Mouse (Mus musculus): ENCODE measurements at regions not wholly inside any gene's neighbourhood (a gene's known extent, or its start where the extent isn't known, plus 50 kb on each side); places are given as distances from the start of the nearest gene placed in this dataset.

DNA sequence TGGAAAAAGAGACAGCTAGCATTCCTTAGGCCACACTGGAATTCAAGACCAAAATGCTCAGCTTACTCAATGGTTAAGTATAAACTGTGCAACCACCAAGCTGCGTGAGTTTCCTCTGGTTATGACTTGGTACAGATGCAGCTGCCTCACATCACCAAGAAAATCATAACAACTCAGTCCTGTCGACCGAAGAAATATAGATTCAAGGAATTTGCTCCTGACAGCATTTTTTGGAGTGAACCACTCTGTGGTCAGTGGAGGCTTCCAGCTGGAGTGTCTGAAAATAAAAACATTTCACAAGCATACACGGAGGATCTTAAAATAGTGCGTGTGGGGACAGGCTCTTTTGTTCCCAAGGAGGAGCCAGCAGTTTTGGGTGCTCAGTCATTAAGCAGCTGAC lies 253.8 kb downstream of the Bckdhb start:
- peak; percentile 57 for ATAC-seq (ENCODE audit: insufficient number of reproducible peaks, low FRiP score, low TSS enrichment)

DNA sequence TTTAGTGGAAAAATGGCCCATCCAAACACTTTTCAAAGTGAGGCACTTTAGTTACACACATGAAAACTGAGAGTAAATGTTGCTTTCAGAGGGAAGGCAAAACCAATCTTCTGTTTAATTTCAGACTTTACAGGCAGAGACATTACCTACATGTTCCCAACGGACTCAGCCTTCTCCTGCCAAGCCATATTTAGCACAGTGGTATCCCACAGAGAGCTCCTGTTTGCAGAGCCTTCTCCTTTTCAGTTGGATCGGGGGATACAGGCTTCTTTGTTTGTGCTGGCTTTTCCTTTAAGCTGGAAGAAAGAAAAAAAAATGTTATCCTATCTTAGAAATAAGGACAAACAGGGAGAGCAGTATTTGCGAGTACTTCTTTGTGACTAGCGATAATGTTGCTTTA lies 254.3 kb downstream of the Bckdhb start:
- ATAC-seq (ENCODE audit: insufficient number of reproducible peaks, low FRiP score, low TSS enrichment), result peak; percentile 93

DNA sequence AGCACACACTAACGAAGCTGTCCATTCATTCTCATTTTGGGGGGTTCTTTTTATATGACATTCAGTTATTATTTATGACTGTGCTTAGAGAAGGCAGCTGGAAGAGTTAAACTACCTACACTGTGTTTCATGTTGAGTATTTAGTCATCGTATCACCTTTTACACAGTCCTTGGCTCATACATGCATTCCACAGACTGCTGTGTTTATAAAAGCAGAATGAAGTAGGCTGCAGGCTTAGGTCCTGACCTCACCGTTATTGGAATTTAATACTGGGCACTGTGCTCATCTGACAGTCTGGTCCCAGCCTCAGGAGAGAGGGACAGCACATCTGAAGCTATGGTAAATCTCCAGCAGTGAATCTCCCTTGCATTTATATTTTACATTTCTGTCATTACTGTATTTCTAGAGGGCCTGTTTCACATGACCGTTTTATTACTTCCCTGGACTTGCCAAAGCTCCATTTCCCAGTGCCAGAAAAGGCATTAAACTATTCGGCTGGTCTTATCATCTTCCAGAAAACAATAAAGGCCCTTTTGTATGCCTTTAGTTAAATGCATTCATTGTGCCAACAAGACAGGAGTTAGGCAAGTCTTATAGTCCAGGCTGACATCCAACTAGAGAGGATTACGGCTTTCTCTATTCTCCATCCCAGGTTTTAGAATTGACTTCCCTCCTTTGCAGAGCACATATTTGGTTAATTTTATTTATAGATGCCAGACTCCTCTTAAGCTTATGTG lies 258.9 kb downstream of the Bckdhb start:
- ATAC-seq (ENCODE audit: insufficient number of reproducible peaks, low FRiP score, low TSS enrichment), result no peak

DNA sequence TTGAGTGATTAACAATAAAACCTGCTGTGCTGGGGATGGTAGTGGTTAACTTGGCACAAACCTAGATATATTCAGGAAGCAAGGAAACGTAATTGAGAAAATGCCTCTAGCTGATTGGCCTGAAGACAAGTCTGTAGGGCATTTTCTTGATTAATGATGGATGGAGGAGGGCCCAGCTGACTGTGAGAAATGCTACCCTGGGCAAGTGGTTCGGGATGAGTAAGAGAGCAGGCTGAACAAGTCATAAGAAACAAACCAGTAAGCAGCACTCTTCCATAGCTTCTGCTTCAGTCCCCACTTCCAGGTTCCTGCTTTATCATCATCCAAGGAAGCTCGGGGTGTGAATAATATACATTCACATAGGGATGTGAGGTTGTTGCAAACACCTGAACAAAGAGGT lies 262.6 kb downstream of the Bckdhb start:
- no peak for ATAC-seq (ENCODE audit: insufficient number of reproducible peaks, low FRiP score, low TSS enrichment)

DNA sequence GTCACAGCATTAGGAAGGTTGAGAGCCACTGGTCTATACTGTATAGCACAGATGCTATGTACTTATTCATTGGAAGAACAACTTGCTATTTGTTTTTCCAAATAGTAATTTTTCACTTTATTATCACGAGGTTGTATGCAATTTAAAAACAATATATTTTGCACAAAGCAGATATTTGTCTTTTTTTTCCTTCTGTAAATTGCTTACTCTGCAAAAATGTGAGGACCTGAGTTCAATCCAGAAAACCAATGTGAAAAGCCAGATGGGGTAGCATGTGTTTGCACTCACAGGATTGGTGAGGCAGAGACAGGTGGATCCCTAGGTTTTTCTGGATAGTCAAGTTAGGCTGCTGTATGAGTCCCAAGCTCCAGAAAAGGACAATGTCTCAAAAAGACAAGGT lies 268.5 kb downstream of the Bckdhb start:
- ATAC-seq (ENCODE audit: insufficient number of reproducible peaks, low FRiP score, low TSS enrichment), result no peak

DNA sequence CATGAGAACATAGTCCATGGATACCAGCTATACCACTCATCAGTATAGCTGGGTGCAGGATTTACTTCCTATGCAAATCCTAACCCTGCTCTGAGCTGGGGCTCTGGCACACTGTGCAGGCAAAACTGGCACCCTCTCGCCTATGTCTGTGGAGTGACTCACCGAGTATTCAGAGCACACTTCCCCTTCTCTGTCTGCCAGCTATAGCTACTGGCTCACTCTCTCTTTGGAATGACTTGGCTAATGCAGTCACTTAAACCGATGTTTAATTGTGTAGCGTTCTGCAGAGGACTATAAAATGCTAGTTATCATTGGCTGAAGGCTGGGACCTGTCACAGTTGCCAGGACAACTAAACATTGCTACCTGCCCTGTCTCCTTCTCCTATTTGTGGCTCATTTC lies 269.8 kb downstream of the Bckdhb start:
- ATAC-seq (ENCODE audit: insufficient number of reproducible peaks, low FRiP score, low TSS enrichment), result peak; percentile 56; the same call in 1 of the 2 replicates

DNA sequence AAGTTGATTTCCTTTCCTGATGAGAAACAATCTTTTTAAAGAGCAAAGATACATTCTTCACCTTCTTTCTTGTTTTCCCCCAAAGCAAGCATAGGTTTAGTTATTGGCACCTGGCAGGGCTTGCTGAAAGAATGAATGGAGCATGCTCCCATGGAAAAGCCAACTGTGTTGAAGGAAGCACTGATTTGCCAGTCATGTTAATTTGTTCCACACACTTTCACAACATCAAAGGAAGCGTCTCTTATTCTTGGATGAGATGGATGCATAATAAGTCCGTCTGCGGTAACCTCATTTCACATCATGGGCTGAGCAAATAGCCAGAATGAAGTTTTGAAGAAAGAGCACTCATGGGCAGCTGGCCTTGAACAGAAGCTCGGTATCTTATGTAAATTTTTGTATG lies 270.4 kb downstream of the Bckdhb start:
- ATAC-seq (ENCODE audit: insufficient number of reproducible peaks, low FRiP score, low TSS enrichment), result no peak

DNA sequence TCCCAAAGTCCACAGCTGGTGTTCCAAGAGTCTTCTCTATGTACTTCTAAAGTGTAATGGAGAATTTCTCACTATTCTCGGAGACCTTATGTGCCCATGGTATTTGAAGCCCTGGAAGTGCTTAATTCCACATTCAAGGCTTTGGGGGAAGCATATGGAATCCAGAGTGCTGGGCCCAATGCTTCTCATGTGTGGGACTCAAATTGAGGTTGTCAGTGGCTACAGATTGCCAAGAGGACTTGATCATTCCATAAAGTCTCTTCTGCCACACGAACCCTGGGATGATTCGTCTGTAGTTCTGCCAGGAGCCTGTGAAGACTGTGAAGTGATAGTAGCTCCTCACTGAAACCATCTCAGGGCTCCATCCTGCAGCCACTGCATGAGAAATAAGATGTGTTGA lies 275.3 kb downstream of the Bckdhb start:
- no peak for ATAC-seq (ENCODE audit: insufficient number of reproducible peaks, low FRiP score, low TSS enrichment)

DNA sequence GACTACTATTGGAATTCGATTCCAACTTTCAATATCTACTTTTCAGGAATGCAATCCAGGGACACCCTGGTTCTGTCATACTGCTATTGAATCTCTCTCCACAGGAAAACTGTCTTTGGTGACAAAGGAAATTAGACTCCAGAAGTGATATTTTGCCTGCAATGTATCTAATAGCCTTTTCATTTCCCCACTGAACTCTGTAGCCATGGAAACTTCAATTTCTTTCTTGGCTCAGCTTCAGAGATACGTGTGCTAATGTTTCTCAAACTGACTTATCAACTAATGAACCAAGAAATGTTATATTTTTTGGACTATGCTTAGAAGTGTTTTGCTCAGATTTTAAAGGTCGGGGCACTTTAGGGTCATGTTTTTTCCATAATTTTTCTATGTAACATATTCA lies 279.1 kb downstream of the Bckdhb start:
- ATAC-seq (ENCODE audit: insufficient number of reproducible peaks, low FRiP score, low TSS enrichment), result no peak

DNA sequence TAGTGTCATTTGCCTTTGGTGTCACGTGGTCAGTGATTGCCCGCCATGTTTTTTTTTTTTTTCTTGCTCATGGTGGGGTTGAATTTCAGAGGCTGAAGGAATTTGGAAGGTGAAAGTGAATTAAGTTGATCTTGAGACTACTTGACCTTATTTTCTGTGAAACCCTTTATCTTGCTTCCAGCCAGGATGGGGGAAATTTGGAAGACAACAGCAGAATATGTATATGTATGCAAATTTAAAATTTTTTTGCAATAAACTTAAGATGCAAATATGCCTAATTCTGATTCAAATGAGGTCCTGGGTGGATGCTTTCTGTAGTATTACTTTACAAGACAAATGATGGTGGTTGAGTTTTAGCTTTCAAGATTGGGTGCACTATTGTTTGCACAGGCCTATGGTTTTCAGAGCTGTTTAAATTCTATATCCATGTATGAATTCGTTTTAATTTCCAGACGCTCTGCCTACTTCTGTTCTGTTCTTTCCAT lies 315.6 kb downstream of the Bckdhb start:
- no peak for ATAC-seq (ENCODE audit: insufficient number of reproducible peaks, low FRiP score, low TSS enrichment)

DNA sequence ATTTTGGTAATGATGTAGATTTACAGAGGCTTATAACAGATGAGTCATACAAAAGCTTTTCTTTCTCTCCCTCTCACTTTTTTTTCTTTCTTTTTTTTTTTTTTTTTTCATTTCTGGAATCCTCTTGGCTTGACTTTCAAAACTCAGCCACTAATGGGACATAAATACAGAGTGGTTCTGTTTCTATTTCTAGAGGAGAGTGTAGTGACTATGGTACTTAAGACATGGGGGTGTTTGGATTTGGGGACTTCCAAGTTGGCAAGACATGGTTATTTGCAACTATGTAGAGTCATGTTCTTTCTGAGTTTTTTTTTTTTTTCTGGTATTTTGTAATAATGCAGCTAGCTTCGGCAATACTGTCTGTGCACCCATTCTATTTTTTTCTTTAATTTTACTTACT lies 324.8 kb downstream of the Bckdhb start:
- ATAC-seq (ENCODE audit: insufficient number of reproducible peaks, low FRiP score, low TSS enrichment), result no peak

DNA sequence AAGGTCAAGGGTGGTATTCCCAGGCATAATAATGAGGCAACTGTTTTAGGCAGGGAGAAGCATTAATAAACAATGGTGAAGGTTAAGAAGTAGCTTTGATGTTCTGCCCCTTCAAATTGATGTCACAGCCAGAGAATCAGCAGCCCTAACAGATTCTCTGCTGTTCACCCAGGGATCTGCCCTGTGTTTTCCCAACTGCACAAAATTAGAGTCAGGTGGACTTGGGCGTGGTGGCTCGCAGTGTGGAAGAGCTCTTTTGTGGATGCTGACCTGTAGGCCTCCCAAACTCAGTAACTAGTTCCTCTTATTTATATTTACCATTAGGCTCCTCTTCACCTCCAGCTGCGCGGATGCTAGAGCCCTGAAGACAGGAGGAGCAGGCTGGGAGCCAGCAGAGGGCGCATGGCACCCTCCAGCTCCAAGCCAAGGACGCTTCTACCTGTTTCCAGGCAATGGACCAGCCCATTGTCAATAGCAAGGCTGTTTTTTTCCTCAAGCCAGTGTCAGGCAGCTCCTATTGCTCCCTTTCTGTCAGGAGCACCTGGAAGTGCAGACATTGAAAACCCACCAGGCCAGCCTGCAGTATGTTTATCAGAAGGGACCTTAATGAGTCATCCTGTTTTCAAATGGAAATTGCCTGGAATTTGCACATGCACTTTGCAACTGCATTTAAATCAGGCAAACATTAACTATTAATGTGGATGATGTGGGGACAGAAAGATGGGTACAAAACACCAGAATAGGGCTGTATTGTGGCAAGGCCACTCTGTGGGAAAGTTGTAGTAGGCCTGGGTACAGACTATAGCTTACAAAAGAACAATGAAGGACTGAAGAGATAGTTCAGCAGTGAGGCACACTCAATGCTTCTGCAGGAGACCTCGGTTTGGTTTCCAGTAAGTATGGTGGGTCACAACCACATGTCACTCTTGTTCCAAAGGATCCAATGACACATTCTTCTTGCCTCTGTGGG lies 328.4 kb downstream of the Bckdhb start:
- ATAC-seq (ENCODE audit: insufficient number of reproducible peaks, low FRiP score, low TSS enrichment), result peak; percentile 58; the same call in 1 of the 2 replicates

DNA sequence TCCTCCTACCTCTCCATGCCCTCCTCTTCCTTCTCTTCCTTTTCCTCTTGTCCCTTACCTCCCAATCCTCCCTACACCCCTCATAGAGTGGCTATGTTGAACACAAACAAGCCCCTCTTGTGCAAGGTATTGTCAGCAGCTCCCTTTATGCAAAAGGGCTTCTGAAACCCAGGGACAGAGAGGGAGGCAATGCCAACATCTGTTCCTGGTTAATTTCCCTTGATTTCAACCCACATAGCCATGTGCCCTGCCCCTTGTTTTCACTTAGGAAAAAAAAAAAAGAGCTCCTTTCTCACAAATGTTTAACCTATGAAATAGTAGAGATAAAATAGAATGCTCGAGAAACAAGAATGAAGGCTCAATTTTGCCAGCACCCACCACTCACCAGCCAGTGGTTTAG lies 333.5 kb downstream of the Bckdhb start:
- no peak for ATAC-seq (ENCODE audit: insufficient number of reproducible peaks, low FRiP score, low TSS enrichment)

DNA sequence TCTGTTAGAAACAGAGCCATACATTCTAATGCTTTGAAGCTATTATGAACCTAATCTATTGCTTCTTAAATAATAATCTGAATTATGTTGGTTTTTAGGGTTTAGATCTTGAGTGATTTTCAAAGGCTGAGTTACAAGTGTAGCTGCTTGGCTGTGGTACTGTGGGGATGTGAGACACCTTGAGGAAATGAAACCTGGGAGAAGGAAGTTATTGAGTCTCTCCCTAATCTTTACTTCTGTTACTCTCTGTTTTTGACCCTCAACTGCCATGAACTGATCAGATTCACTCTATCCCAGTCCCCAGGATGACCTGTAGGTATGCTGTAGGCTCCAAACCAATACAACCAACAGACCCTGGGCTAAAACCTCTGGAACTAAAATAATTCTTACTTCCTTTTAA lies 334.8 kb downstream of the Bckdhb start:
- no peak for ATAC-seq (ENCODE audit: insufficient number of reproducible peaks, low FRiP score, low TSS enrichment)

DNA sequence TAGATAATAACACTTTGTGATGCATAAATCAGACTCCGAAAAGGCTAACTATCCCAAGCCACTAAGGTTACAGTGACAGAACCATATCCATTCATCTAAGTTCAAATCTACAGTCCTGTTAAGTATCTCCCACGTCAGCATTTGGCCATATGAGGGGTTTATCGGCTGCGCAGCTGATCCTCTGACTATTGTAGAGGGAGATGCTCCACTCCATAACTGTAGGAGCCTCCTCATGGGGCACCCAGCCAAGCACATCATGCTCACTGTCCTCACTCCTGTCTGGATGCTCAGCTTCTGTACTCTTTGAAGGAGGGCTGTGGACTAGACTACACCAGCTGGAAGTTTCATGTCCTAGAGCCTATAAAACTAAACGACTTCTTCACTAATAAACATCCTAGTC lies 337.2 kb downstream of the Bckdhb start:
- ATAC-seq (ENCODE audit: insufficient number of reproducible peaks, low FRiP score, low TSS enrichment), result no peak

DNA sequence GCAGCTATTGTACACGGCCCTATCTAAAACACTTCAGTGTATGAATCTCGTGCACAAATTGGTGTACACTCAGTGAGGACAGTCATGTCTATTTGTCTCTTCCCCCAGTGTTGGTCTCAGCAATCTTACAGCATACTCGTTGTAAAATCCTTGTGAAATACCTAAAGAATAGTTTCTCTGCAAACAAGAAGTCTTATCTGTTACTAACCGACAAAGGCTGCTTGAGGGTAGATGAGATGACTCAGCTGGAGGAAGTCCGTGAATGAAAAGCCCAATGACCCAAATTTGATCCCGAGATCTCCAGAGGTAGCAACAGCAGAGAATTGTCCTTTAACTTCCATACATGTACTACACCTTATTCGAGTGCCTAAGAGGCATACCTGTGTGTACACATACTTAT lies 342.0 kb downstream of the Bckdhb start:
- ATAC-seq (ENCODE audit: insufficient number of reproducible peaks, low FRiP score, low TSS enrichment), result no peak

DNA sequence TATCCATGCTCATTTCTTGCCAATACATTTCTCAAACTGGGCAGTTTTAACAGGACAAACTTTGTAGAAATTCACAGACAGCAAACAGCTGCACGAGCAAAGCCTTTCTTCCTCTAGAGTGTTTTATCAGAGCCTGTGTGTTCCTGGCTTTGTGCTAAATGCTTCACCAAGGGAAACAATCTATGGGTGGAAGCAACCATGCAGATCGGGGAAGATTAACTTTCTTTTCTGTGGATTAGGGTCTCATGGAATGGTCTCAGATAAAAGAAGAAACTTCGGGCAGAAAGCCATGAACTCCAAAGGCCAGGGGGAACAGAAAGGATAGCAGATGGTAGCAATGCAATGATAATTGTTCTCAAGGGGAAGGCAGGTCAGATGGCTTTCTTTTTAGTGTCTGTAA lies 349.7 kb downstream of the Bckdhb start:
- no peak for ATAC-seq (ENCODE audit: insufficient number of reproducible peaks, low FRiP score, low TSS enrichment)

DNA sequence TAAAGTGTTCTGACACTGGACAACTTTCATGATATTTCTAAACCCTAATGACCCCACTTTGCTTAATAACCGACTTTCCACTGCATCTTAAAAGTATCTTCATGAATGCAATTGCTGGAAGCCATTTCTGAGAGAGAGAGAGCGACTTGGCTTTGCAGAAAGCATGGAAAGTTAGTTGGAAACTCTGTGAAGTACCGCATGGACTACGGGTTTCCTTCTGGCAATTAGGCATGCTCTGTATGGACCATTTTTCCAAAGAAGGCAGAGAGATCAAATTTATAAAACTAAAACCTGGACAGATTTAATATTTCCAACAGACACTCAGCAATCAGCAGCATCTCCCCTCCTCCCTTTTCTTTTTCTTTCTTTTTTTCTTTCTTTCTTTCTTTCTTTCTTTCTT lies 353.4 kb downstream of the Bckdhb start:
- ATAC-seq (ENCODE audit: insufficient number of reproducible peaks, low FRiP score, low TSS enrichment), result no peak

DNA sequence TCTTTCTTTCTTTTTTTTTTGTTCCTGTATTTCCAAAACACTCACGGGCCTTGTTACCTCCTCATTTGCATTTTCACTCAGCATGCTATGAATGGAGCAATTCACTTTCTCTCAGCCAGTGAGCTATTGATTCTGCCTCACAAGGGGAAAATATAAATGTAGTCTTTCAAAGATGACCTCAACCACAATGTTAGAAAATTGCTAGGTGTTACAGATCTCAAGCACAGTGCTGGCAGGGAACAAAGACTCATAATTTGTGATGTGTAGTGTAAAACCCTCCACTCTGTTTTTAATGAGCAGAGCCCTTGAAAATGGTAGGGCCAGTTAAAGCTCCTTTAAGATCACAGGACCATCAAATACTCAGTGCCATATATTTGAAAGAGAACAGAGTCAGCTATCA lies 353.8 kb downstream of the Bckdhb start:
- no peak for ATAC-seq (ENCODE audit: insufficient number of reproducible peaks, low FRiP score, low TSS enrichment)

DNA sequence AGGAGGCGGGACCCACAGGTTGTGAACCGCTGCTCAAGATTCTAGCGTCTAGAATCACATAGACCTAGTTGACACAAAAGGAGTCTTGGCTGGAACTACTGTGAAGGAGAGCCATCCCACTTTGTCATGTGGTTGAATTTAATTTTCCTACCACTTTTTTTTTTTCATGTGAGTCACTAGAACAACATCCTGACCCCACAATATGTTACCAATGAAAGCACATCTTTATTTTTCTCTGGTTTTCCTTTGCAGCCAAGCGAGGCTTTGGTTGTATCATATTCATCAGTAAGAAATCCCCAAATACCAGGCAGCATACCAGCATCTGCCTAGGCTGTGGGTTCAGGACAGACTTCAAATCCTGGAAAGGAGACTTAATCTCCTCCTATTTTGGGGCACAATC lies 356.0 kb downstream of the Bckdhb start:
- ATAC-seq (ENCODE audit: insufficient number of reproducible peaks, low FRiP score, low TSS enrichment), result no peak

DNA sequence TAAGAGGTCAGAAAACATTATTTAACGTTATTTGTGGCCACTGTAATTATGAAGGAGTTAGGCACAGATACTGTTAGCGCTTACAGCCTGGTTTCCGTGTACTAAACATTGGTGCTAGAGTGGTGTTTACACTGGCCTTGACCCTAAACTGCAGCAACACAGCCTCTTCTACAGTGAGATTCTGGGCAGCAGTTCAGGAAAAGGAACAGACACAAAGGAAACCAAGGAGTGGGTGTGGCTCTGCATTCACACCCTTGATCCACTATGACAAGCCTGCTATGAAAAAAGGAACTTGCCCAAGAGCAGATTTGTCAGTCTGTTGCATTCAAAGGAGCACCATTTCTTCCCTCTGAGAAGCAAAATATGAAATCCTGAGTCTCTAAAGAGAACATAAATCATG lies 356.7 kb downstream of the Bckdhb start:
- ATAC-seq (ENCODE audit: insufficient number of reproducible peaks, low FRiP score, low TSS enrichment), result no peak

Data from cerebellum, adult (tissue).